Mouse (Mus musculus) left cerebral cortex, postnatal 14 days (tissue): ENCODE measurements around the gene Tec. TPM values are rescaled to one million over a fixed set of nuclear protein-coding genes. Genes with fewer than 3 reads are reported as not detected.

Experiments
- DNase-seq, 2 experiments: peaks; one replicate each; pipeline ENCODE4 v3.0.0; 2021 to 2022; ENCODE audit warnings: low spot score in 2 of 2, mixed read lengths in 1 of 2
- intact Hi-C: fragments of 180-260 bp; cut with DNase I; formaldehyde crosslinking; loops from one replicate; pipeline ENCODE4 v1.15.1; 2025
- long read RNA-seq, 2 experiments: library from polyadenylated mRNA; stranded (forward); transcript quantifications; one replicate each; pipeline ENCODE4 v2.0.0; 2021
- total RNA-seq, 2 experiments: library from RNA; stranded (reverse); gene quantifications; 2 replicates each; pipeline ENCODE4 v1.2.3; 2021

The Tec gene
- 1 to 10 TPM; 5.6 to 7.3 TPM for total RNA-seq
- long read RNA-seq, experiment 1, partial matches to known transcripts = 0 of 5 reads
- long read RNA-seq, experiment 1, other reads (novel, unspliced or antisense) = 1 of 5 reads
- long read RNA-seq, experiment 2, transcript Tec-201 (19 exons, 2,659 nt) = major isoform, 5 of 9 reads
- long read RNA-seq, experiment 2, partial matches to known transcripts = 1 of 9 reads
- long read RNA-seq, experiment 2, other reads (novel, unspliced or antisense) = 3 of 9 reads

DNA sequence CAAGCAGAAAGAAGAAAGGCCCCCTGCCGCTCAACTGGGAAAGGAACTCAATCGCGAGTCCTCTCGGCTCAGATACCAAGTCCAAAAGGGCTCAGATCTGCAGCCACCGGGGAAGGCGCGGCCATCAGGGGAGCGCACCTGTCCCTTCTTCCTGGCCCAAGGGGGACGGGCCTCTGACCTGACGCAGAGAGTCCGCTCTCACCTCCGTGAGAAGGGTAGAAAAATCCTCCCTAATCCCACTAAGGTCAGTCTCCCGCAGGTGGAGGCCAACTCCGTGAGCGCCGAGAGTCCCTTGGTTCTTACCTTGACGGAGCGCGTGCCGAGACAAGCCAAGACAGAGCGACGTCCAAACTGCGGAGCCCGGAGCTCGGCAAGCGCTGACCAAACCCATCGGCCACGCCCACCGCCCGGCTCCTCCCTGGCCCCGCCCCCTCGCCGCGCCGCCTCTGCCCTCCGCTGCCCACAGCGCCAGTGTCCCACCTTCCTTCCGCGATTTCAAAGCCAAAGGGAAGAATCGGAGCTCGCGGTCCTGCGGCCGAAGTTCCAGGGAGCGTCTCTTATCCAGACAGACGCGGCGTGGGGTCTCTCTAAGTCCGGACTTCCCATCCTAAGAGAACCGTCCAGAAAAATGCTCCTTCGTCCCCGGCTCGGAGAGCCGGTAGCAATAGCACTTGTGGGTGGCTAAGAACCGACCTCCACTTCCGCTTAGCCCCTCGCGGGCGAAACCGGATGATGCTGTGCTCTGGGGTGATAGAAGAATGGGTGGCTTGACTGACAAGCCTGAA is at the start of gene Tec:
Tec (minus strand) TSS at position 393 of the 785 bp plus-strand sequence.
- intact Hi-C loops = no loop called here
- DNase-seq = peak; percentile 60 to 84

DNA sequence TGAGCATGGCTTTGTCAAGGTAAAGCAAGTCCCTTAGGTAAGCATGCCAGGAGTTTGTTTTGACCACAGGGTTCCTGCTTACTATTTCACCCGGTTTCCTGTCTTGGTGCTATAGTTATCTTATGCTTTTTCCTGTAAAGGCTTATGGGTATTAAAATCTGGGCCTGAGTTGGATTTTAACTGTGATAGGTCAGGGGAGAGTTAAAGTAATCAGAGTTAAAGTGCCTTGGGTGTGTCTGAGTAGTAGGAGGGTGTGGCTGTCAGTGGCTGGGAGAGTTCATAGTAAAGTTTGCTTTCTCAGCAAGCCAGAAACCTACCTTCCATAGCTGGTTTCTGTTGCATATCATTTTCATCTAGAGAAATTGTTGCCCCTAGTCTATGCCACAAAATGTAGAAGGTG is 48.6 kb upstream of the Tec start:
- intact Hi-C loops = no loop called here
- no peak for DNase-seq

DNA sequence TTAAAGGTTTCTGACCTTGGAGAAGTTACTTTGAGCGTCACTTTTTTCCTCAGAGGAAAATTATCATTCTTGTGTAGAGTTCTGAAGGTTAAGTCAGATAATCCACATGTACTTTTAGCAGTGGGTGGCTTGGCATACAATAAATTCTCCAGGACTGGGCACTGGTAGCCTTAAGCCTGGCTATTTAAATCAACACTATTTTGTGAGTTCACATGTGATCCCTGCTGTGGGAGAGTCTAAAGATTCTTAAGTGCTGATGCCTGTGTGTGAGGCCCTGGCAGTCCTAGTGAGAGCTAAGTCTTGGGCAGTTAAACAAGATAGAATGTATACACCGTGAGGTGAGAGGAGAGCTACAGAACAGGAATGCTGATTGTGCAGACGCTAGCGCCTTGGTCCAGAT is 47.8 kb upstream of the Tec start:
- DNase-seq = no peak
- intact Hi-C loops = no loop called here

DNA sequence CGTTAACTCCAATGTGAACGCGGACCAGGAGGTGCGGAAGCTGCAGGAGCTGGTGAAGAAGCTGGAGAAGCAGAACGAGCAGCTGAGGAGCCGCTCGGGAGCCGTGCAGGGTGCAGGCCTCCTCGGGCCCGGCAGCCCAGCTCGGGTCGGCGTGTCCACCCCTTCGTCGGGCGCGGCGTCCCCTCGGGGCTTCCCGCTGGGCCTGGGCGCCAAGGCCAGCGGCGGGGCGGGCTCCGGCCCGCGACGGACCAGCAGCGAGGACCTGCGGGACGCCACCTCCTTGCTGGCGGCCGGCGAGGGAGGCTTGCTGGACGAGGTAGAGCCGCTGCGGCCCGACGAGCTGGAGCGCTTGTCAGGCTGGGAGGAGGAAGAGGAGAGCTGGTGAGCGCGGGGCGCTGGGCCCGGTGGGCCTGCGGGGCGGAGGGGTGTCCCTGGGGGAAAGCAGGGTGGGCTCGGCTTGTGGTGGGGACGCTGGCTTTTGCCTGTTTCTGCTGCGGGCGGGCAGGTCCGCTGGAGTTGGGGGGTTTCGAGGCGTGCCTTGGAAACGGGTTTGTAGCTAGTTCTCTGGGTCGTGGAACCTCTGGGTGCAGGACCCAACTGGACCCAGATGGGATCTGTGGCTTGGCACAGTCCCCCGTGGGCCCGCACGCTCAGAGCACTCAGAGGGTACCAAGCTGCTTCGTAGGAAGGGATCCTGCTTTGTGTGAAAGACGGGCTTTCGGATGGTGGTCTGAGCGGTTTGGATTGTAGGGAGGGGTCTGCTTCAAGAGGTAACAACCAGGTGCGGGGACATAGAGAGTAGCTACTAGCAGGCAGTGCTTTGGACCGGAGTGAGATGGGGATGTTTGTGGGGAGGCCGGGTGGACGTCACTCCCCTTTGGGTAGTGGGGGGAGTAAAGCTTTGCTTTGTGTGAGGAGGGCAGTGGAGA is 46.6 kb upstream of the Tec start:
- DNase-seq = peak; percentile 18 to 25
- intact Hi-C loops = no loop called here

DNA sequence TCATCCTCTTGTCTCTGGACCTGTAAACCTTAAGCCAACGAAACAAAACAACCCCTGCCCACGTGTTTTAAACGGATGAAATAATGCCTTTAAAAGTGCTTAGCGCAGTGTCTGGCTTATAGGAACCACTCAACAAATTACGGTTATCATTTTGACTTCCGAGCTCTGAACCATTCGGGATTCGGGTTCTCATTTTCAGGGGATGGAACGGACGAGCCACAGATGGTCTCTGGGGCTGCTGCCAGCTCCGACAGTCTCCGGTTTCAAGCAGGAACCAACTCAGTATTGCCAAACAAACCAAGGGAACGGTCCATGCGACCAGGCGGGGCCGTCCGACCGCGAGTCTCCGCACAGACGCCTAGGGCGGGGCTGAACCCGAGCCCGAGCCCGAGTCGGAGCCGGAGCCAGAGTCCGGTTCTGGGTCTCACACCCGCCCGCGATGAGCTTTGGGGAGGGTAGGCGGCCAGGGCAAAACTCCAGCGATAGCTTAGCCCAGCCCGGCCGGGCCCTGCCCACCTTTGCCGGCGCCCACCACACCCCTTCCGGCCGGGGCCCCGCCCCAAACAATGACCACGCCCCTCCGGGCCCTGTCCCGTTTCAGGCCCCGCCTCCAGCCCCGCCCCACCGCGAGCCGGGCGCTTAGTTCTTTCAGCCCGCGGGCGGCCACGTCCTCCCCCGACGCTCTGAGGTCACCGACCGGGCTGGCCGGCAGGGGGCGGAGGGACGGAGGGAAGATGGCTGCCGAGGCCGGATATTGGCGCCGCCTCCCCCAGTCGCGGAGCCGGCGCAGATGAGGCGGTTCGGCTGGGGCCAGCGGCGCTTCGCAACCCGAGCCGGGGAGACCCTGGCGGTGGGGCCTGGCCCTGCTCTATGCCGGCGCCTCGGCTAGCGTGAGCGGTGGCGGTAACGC is 45.6 kb upstream of the Tec start, which contains the start of gene Slain2:
Slain2 (plus strand) TSS at position 657 of the 910 bp plus-strand sequence.
- intact Hi-C loops = no loop called here
- DNase-seq = peak; percentile 90 to 95

DNA sequence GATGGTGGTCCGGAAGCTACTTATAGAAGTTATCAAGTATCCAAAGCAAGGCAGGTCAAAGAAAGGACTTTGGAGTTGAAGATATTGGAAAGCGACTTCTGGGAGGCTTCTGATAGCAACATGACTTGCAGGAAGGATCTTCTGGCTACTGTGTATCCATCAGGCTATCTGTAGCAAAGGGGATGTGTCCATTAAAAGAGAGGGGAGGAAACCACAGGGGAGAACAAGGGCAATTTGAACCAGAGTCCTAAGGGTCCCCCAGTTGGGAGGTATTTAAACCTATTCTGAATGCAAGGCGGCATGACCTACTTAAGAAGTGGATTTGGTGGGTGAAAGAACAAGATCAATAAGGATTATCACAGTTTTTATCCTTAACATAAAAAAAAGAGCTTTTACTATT is 43.0 kb upstream of the Tec start:
- intact Hi-C loops = no loop called here
- no peak for DNase-seq

DNA sequence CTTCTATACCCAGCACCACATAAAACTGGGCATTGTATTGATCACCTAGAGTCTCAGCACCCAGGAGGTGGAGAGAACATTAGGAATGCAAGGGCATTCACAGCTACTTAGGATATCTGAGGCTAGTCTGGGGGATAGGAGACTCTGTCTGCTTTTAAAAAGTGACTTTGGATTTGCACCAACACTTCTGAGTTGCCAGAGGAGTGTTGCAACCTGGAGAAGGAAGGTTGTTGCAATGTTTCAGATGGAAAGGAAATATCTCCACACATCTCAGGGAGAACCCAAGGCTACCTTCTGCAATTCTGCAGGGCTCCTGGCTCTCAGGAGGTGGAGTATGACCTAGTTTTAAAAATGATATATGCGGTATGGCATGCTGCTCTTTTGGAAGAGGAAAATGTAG is 42.1 kb upstream of the Tec start:
- intact Hi-C loops = no loop called here
- DNase-seq = peak in 1 of 2 experiments; percentile 17

DNA sequence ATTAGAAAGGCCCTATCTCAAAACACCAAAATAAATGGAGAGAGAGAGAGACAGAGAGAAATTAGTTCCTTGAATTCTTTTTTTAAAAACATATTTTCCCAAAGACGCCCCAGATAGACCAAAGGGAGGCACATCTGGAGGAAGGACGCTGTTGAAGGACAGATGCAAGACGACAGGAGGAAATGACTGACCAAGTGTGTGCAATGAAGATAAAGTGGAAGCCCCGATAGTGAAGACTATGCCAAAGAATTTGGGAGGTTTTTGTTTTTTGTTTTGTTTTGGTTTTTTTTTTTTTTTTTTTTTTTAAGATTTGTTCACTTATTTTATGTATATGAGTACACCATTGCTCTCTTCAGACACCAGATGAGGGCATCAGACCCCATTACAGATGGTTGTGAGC is 41.1 kb upstream of the Tec start:
- DNase-seq = no peak
- intact Hi-C loops = no loop called here

DNA sequence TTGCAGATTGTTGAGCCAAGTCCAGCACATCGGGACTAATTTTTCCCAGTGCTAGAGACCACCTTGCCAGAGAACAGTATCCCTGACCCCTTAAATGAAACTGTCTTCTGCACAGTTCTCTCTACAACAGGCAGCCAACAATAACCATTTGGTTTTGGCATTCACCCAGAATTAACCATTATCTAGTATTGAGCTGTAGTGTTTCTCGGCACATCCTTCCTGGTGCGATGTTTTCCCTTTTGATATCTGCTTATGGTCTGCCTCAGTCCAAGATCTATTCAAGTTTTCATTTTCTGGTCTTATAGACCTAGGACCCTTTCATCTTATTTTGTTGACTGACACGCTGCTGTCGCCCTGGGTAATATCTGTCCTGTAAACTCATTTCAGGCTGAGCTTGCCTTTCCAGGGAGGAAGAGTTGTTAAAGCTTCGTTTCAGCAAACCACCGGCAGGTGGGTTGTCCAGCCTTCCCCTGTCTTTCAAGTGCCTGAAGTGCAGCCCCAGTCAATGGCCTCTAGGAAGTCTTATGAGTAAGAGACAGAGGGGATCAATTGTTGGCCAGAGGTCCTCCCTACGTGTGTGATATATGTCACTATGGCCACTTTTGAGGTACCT is 40.1 kb upstream of the Tec start:
- intact Hi-C loops = no loop called here
- DNase-seq = no peak

DNA sequence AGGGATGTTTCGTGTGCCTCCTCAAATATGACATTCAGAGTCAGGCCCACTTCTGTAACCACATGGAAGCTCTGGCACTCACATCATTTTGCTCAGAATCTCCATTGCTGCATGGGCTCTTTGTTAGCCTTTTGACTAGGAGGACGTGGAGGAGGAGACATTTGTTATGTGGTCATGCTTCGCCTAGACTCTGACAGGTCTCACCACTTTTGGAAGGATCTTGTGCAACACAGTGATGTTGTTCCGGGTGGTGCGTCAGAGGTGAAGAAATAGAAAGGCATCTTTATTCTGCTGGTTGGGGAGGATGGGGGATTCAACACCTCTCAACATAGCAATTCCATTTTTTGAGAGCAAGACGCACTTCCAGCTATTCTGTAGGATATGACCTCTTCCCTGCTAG is 39.1 kb upstream of the Tec start:
- DNase-seq = no peak
- intact Hi-C loops = no loop called here

DNA sequence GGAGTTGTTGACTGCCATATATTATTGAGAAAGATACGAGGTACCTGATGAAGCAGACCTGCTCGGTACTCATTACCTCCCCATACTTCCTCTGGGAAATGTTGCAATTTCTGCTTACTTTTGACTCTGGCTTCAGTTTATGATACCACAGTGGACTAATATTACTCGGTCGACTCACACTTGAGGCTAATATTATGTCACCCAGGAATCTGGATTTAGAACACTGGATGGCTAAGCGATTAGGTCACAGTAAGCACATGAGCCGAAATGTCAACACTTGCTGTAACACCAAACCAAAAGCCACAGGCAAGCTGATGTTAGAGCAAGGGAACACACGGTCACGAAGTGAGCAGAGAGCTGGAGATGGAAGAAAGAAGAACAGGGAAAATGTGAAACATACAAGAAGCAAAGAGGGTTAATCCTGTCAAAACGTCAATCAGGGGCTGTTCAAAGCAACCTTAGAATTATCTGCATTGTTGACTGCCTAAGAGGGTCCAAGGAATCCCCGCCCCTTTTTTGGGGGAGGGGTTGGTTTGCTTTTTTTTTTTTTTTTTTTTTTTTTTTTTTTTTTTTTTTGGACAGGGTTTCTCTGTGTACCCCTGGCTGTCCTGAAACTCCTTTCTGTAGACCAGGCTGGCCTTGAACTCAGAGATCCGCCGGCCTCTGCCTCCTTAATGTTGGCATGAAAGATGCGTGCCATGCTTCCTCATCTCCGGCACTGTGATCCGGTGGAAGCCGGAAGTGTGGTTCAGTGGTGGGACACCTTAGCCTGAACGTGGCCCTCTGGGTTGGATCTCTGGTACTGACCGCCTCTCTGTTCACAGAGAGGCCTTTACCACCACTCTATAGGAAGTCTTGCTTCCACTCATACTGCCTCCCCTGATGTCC is 36.9 kb upstream of the Tec start:
- intact Hi-C loops = no loop called here
- no peak for DNase-seq

DNA sequence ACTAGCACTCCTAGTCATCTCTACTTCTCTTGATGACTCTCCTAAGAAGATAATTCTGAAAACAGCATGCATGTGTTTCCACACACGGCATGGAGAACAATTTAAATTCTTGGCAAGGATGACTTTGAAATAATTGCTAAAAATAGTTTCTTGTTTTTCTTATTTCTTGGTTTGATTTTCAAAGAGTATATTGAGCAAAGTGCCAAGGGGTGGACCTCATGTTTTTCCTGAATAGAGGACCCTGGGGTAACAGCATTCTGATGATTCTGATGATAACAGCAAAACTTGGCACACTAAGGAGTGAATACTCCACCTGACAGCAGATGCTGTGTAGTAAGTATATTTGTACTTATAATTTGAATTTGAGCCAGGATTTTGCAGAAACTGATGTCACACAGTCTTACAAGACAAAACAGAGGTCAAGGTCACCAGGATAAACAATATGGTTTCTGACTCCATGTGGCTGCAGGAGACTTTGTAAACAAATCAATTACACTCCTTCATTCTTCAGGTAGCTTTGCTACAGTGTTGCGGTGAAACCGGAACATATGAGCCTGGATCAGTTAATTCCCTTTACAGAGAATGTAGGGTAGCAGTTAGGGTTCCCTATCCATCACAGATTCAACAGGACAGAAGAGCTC is 34.7 kb upstream of the Tec start:
- intact Hi-C loops = no loop called here
- DNase-seq = no peak

DNA sequence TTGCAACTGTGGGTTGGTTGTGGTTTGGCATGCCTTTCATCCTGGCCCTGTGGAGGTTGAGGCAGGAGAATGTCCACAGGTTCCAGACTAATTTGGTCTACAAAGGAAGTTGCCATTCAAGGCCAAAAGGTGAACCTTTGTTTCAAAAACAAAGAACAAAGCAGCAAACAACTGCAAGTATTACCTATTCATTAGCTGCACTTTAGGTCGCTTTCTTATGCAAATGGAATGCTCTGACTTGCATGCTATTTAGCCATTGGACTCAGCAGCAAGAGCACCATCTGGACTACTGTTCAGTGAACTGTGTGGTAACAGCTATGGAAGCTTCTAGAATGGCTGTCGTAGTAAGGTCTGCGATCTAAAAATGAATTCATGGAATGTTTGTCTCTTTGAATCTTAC is 34.0 kb upstream of the Tec start:
- intact Hi-C loops = no loop called here
- no peak for DNase-seq

DNA sequence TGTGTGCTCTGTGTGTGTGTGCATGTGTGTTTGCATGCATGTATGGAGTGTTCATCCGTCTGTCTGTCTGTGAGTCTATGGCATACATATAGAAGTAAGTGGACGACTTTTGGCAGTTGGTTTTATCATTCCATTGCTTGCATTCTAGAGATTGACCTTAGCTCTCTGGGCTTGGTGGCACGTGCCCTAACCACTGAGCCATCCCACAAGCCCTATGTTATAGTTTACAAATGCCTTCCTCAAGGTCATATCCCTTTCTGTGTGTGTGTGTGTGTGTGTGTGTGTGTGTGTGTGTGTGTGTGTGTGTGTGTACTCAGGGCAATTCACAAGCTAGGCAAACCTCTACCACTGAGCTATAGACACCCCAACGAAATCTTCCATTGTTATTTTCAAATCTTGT is 33.6 kb upstream of the Tec start:
- intact Hi-C loops = no loop called here
- no peak for DNase-seq

DNA sequence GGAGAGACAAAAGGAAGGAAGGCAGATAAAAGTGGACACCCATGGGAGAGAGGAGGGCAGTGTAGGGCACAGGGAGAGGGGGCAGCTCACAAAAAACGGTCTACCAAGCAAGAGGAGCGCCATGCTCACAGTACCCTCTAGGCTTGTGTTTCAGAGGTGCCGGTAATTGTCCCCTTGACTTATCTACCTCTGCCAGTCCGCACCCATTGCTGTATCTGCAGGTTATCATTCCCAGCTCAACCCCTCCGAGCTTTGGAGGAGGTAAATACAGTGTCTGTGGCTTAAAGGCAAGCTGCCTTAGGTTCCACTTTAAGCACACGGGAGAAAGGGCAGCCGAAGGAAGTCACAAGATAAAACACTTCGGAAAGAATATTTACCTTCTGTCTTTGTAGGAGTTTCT is 31.0 kb upstream of the Tec start:
- DNase-seq = no peak
- intact Hi-C loops = loop anchor here (10.0 kb wide), 1 partner anchor 176 kb away; no protein-coding TSS in a partner anchor

DNA sequence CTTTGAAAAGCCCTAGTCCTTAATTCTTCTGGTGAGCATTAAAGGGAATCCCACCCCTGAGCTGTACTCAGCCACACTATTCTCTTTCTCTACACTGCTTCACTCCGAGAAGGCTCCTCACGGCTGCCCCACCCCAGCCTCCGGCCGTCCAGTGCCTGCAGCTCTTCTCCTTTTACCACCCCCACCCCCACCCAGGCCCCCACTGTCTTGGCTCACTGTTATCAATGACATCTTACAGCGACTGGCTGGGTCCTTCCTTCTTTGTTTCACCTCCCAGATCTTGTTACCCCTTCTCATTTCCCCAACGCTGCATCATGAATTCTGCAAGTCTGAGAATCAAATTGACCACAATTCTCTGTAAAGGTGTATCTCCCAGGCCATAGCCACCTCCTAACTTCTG is 29.7 kb upstream of the Tec start:
- intact Hi-C loops = loop anchor here (10.0 kb wide), 1 partner anchor 177 kb away; no protein-coding TSS in a partner anchor
- DNase-seq = no peak
